Mouse (Mus musculus): ENCODE data around the gene Tnnt1.

Tnnt1 gene

DNA sequence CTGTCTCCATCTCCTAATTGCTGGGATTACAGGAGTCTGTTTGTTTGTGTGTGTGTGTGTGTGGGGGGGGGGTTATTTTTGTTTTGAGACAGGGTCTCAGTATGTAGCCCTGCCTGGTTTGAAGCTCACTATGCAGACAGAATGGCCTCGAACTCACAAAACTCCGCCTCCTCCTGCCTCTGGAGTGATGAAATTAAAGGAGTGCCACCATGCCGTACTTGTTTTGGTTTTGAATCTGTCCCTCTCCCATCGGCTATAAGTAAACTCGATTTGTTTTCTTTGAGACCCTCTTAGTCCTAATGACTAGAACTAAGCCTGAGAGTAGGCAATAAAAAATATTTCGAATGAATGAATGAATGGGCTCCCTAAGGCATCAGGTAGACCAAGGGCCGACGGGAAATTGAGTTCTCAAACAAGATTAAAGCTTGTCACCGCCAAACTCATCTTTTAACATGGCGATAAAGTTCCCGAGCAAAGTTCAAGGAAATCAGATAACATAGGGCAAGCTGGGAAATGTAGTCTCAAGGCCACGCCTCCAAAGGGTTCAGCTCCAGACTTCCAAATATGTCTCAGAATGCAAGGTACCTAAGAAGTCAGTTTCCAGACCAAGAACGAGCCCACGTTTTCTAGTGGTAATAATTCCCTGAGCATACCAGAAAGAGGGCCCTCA lies 13.6 kb downstream of the Tnnt1 start:
- in situ Hi-C loops (cut with MboI; ENCODE audit: unreplicated experiment in 2 of 2), result loop anchor here (10.0 to 25.0 kb wide), 2 partner anchors 798 to 815 kb away; partner anchors contain the start of genes Mboat7 (in 1 of the 2), Rps9 (in 1 of the 2), Tmc4 (in 1 of the 2) and Tsen34 (in 1 of the 2)

DNA sequence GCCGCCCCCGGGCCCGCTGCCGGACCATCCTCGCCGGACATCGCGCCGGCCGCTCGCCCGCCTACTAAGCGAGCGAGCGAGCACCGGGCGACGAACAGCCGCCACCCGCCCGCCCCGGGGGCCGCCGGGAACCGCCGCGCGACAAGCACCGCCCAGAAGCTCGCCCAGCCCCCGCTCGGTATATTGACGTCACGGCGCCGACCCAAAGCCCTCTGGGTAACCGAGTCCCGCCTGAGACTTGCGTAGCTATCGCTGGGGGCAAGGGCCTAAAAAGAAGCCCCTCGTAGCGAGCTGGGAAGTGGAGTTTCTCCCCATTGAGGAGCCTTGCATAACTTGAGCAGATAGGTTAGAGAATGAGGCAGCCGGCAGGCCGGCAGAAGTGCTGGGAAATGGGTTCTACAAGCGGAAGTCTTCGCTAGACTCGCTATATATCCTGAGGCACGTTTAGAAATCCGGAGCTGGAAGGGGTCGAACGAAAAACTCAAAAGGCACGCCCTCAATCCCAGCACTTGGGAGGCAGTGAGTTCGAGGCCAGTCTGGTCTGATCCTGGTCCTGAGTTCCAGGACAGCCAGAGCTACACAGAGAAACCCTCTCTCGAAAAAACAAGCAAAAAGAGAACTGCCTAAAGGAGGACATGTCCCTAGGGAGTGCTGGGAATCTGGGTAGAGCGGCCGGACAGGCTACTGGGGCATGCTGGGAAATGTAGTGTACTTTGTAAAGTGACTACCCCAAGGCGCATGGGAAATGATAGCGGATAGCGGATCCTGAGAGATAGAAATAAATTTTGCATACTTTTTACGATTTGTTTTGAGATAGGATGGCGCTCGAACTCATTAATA lies 14.4 kb downstream of the Tnnt1 start, which contains the start of gene Ppp1r12c:
Gene Ppp1r12c, minus strand, starts transcription at position 123 of the 840 bp plus-strand sequence.
- in situ Hi-C loops (cut with MboI; ENCODE audit: unreplicated experiment in 2 of 2), result loop anchor here (10.0 to 25.0 kb wide), 2 partner anchors 797 to 814 kb away; partner anchors contain the start of genes Mboat7 (in 1 of the 2), Rps9 (in 1 of the 2), Tmc4 (in 1 of the 2) and Tsen34 (in 1 of the 2)

DNA sequence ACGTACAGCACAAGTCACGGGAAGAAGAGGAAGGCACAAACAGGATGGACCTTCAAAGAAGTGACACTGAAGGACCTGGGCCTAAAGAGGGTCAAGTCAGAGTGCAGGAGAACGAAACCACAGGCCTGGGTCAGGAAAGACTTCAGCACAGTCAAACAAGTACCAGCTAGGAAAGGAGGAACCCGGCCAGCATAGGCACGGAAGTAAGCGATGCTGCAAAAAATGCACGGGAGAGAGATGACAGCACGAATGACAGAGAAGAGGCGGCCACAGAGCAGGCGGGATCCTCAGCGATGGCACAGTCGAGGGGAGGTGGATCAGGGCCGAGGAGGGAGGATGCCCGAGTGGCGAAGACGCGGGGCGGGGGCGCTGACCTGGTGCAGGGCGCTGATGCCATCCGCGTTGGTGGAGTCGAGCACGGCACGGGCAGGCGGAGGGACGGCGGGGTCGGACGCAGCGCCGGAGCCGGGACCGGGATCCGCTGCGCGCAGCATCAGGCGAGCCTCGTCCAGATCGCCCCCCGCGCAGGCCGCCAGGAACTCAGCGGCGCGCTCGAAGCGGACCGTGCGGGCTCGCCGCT lies 15.2 kb downstream of the Tnnt1 start:
- in situ Hi-C loops (cut with MboI; ENCODE audit: unreplicated experiment in 2 of 2), result loop anchor here (10.0 to 25.0 kb wide), 2 partner anchors 796 to 814 kb away; partner anchors contain the start of genes Mboat7 (in 1 of the 2), Rps9 (in 1 of the 2), Tmc4 (in 1 of the 2) and Tsen34 (in 1 of the 2)

DNA sequence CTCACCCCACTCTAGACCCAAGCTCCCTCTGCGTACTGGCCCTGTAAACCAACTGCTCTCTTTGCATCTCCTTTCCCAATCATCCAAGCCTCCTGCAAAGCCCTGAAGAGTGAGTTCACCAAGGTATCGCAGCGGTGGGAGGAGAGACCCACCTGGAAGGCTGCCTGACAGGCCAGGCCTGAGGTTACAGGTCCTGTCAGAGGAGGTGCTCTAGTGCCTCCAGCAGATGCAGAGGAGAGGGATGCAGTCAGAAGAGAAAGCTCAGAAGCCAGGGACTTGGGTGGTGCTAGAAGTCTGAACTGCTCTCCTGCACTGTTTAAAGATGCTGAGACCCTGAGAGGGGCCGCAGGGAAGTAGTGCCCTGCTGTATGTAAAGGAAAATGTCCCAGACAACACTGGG lies 17.1 kb downstream of the Tnnt1 start:
- in situ Hi-C loops (cut with MboI; ENCODE audit: unreplicated experiment in 2 of 2), result no loop called here

DNA sequence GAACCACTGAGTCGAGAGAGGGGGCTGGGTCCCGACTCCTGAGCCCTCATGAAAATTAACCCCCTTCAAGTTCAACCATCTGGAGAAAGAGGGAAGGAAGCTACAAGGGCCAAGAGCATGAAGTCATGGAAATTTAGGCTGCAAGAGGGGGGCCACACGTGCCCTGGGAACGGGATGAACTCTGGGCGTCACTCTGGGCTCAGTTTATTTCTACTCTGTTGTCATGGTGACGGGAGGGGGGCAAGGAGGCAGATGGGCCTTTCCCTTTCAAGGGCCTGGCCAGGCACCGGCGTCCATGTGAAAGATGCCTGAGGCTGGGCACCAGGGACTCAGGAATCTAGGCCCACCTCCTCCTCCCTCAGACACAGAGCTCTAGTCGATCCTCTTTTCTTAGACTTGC lies 17.9 kb downstream of the Tnnt1 start:
- in situ Hi-C loops (cut with MboI; ENCODE audit: unreplicated experiment in 2 of 2), result no loop called here

DNA sequence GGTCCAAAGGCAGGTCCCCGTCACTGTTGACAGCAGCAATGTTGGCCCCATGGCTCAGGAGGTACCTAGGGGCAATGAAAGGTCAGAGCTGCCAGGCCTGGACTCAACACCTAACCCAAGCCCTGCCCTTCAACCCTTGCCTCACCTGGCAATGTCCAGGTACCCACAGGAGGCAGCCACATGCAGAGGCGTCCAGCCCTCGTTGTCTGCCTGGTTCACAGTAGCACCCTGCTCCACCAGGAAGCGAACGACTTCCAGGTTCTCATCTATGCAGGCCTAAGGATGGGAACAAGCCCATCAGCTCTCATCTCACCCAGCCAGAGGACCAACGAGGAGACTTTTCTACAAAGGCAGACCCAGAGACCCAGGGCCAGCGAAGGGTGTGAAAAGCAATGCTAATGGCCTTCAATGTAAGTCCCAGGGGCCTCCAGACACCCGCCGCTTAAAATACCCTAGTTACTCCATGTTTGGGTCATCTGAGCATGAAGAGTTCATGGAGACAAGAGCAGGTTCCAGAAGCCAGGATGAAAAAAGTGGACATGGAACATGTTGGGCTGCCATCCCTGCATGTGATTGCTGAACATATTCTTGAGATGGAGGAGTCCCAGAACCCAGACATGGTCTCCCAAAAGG lies 18.8 kb downstream of the Tnnt1 start:
- in situ Hi-C loops (cut with MboI; ENCODE audit: unreplicated experiment in 2 of 2), result no loop called here

DNA sequence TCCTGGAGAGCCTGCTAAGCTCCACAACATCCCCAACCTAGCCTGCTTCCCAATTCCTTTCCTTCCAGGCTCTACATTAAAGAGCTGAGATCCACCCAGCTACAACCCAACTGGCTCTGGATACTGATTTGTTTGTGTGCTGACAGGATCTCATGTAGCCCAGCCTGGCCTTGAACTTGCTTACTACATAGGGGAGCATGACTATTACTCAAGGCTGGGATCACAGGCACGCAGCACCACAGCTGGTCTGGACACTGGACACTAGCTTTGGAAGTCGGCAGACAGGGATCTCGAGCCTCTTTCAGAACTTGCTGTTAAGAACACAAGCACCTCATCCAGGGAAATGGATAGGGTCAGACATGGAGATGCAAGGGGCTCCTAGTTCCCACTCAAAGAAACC lies 19.7 kb downstream of the Tnnt1 start:
- in situ Hi-C loops (cut with MboI; ENCODE audit: unreplicated experiment in 2 of 2), result no loop called here

DNA sequence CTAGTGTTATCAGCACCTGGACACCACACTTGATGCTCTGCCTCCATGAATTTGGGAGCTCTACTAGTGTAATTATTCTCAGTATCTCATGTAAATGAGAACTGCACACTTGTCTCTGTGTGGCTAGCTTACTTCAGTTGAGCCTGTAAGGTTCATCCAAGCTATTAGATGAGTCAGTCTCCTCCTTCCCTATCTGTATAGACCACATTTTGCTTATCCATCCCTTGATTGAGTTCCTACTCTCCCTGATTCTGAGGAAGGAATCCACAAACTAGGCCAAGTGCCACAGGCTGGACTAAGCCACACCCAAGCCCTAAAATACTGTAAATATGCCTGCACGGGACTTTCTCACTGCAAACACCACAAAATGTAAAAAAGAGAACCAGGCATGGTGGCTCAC lies 22.2 kb downstream of the Tnnt1 start:
- in situ Hi-C loops (cut with MboI; ENCODE audit: unreplicated experiment in 2 of 2), result no loop called here

DNA sequence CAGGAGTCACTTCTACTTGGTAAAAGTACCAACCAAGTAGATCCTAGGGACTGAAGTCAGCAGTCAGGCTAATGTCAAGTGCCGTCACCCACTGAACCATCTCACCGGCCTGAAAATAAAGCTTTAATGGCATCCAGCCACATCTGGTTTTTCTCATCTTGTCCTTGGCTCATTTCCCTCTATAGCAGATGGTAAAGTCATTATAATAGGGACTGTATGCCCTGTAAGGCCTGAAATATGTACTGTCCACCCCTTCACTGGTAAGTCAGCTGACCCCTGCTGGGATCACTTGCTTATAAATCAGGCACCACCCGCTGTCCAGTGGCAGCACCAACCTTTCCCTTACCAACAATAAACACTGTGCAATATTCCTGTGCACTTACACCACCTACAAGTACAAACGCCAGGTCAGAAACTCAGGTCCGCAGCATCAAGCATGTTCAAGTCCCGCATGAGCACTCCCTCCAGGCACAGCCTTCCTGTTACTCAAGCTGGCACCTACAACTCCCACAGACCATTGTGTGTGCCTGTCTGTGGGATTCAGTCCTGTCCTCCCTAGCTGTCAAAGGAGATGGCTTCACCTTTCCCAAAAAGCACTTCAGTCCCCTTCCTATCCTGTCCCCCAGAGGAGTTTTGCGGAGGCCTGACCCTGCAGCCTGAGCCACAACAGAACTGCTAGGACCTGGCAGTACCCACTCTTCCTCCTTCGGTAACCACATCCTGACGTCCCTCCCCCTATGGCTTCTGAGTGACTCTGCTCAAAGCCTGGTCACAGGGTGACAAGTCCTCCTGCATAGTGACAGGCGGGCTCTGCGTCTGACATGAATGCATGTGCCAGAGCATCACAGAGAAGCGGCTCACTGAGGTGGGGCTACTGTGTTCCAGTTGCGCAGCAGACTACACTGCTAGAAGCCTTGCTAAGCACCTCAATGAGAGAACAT lies 23.6 kb downstream of the Tnnt1 start:
- in situ Hi-C loops (cut with MboI; ENCODE audit: unreplicated experiment in 2 of 2), result no loop called here

DNA sequence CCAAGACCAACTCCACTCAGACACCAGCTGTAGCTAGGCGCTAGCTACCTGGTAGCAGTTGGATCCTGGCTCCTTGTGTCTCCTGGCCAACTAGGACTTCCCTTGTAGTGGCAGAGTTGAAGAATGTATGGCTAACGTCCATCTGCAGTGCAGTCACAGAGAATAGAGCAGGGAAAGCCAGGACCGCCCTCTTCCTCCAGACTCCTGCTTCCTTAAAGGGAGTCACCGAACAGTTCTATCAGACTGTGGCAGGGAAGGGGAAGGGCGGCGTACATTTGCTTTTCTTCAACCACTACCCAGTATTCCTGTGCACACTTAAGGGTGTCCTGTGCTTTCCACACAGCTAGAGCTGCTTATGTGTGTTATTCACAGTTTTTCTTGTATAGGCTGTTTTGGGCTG lies 24.9 kb downstream of the Tnnt1 start:
- in situ Hi-C loops (cut with MboI; ENCODE audit: unreplicated experiment in 2 of 2), result no loop called here

DNA sequence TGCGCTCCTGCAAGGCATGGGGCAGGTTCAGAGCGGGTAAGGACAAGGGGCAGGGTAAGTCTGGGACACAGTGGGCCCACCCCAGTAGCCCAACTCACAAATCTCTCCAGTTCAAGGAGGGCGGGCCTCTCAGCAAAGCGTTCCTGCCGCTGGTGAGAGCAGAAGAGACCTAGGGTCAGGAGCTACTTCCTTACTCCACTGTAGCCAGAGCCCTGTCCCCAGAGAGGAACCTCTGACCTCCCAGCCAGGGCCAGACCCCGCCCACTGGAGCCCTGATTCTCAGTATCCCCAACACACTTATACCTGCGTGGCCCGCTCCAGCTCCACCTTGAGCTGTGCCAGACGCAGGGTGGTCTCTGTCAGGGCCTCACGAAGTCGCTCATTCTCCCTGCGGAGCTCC lies 33.9 kb downstream of the Tnnt1 start:
- in situ Hi-C loops (cut with MboI; ENCODE audit: unreplicated experiment in 2 of 2), result no loop called here

DNA sequence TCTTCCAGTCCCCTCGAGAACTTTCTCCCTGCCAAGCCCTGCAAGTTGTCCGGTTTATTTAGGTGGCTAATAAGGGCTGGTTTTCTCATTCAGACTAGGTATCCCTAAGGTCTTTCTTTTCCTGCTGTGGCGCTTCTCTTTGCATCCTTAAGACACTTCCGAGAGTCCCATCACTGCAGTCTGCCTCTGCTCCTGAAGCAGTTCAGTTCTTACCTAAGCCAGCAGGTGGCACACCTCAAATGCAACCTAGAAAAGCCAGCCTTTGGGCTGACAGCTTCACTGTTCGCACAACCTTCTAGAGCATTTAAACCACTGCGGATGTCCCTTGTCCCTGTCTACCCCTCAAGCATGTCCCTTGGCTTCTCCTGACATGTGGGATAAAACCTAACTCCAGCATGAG lies 36.5 kb downstream of the Tnnt1 start:
- in situ Hi-C loops (cut with MboI; ENCODE audit: unreplicated experiment in 2 of 2), result no loop called here

DNA sequence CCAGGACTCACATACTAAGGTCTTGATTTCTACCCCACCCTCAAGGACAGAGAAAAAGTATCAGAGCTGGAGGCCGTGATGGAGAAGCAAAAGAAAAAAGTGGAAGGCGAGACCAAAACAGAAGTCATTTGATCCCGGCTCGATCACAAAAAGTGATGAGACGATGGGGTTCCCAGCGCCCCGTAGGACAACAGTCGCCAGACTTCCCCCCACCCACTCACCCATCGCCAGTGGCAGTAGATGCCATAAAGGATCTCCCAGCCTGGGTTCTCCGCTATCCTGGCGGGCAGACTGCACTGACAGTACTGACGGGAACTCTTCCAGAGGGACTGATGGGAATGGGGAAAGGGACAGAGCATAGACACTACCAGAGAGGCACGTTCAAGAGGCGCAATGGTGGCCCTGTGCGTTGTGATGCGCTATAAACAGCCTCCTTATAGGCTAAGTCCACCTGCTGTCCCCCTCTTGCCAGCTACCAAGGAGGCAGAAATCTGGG lies 37.3 kb downstream of the Tnnt1 start:
- in situ Hi-C loops (cut with MboI; ENCODE audit: unreplicated experiment in 2 of 2), result no loop called here

DNA sequence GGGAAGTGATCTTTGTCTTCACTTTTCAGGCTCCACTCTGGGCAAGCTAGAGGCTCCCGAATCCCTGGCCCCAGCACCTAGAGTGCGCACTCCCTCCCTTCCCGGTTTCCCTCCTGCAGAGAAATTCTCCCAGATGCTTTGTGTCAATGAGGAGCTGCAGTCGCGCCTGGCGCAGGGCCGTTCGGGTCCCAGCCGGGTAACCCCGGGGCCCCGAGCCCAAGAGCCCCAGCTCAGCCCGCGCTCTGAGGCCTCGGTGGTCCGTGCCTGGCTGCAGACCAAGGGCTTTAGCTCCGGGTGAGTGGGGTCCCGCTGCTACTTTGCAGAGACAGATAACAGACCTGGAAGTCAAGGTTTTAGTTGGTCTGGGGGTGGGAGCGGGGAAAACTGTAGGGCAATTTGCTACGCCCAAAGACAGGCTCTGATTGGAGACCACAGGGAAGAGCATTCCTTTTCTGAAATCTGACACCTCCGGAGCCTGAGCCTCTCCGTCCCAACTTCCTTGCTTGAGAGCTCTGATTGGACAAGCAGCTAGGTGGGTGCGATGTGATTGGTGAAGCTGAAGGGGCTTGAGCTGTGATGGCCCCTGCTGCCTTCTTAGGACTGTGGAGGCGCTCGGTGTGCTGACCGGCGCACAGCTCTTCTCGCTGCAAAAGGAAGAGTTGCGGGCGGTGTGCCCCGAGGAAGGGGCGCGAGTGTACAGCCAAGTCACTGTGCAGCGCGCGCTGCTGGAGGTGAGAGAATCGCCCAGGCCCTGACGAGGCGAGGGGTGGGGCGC lies 38.0 kb downstream of the Tnnt1 start:
- in situ Hi-C loops (cut with MboI; ENCODE audit: unreplicated experiment in 2 of 2), result no loop called here

DNA sequence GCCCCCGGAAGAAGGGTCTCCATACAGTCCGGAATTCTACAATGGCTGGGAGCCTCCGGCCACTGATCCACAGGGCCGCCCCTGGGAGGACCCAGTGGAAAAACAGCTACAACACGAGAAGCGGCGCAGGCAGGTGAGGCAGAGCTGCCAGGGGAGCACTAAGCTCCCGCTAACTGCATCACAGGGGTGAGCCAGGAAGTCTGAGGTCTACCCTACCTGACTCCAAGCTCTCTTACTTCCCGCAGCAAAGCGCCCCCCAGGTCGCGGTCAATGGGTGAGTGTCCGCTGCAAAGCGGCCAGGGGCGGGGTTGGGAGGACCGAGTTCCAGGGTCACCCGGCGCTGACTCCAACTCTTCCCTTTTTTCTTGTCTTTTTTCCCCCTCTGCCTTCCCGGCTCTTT lies 42.2 kb downstream of the Tnnt1 start:
- in situ Hi-C loops (cut with MboI; ENCODE audit: unreplicated experiment in 2 of 2), result no loop called here

DNA sequence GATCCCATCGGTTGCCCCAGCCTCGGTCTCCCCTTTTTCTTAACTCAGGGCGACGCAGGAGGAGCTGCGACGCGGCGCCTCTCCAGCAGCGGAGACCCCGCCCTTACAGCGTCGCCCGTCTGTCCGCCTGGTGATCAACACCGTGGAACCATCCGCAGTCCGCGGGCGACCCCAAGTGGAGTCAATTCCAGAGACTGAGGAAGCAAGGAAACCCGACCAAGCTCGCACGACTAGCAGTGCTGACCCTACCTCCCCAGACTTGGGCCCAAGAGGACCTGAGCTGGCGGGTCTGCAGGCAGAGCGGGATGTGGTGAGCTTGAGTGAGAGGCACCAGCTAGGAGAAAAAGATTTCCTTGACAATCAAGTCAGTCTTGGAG lies 45.0 kb downstream of the Tnnt1 start:
- in situ Hi-C loops (cut with MboI; ENCODE audit: unreplicated experiment in 2 of 2), result no loop called here

DNA sequence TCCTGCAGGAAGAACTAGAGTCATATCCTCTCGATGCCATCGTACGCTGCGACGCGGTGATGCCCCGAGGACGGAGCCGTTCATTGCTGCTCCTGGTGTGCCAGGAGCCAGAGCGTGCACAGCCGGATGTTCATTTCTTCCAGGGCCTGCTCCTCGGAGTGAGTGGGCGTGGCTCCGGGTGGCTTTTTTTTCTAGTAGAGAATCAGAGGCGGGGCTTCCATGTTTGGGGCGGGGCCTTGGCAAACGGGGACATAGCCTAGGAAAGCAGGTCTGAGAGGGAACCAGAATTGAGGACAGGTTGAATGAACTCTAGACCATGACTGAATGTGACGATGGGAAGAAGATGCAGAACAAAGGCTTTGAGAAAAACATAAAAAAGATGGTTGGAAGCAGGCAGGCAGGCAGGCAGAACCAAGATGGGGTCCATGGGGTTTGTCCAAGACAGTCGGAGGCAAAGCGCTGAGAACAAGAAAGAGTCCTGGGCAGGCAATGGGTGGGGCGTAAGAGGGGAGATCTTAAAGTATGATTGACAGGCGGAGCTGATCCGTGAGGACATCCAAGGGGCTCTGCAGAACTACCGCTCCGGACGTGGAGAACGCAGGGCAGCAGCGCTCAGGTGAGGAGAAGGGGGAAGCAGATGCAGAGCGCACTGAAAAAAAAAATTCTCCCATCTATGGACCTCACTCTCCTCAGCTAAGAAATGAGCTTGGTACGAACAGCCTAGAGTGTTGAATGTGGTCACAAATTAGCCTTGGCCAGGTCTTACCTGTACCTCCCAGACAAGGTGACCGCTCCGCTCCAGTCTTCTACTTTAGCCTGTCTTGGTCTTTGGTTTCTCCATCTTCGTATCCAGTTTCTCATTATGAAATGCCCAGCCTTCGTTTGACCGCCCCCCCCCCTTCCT lies 45.7 kb downstream of the Tnnt1 start:
- in situ Hi-C loops (cut with MboI; ENCODE audit: unreplicated experiment in 2 of 2), result no loop called here

DNA sequence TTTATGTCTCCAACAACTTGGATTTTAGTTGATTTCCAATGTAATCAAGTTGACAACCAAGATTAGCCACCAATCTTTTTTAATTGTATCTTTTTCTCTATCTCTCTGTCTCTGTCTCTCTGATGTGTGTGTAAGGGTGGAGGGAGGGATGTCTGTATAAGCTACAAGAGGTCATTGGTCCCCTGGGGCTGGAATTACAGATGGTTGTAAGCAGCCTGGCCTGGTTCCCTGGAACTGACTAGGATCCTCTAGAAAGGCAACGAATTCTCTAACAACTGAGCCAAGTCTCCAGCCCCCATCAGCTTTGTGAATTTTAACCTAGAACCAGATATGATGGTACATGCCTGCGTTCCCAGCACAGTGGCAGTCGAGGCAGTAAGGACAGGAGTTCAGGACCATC lies 48.4 kb downstream of the Tnnt1 start:
- in situ Hi-C loops (cut with MboI; ENCODE audit: unreplicated experiment in 2 of 2), result no loop called here

All from v-Abl transformed pro-B cells (cell line).